Comparison of ENCODE assay signal across 8 mouse cellular contexts in the genomic region with DNA sequence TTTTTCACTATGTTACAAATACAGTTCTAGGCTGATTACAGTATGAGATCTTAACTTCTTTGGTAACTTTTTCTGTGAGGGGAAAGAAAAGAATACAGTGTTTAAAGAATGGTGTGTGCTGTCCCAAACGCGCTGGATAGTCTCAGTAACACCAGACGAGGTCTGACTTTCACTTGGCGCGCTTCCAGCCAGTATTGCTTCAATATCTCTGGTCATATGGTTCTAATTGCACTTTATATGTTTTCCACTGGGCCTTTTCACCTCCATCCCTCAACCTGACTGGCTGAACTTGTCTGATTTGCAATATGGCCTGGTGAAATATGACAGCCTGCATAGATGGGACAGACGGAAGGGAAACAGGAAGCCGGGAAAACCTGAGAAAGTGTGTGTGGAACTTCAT. TPM values are rescaled to one million over a fixed set of nuclear protein-coding genes. Genes with fewer than 3 reads are reported as not detected.
A peak's percentile ranks its signal among the peaks of the same experiment; 100 is the strongest.
DNase-seq lines count a peak whose midpoint lies in the region; ATAC-seq and TF ChIP-seq lines count a peak whose summit lies in the region.

No protein-coding gene starts in this region.

- H3K9ac ChIP-seq in hindbrain, embryonic 11.5 days (ENCODE audit: low read depth, low read length), result no peak overlapping the region

- no peak for ATAC-seq in hindbrain, embryonic 11.5 days (ENCODE audit: low FRiP score)
- no peak for ATAC-seq in CD4-positive, CD25-positive, alpha-beta regulatory T cell, adult 4 months

- H3K4me2 ChIP-seq in hindbrain, embryonic 11.5 days (replicated peaks; ENCODE audit: low read depth, low read length), result peak overlapping the region; percentile 12; the same call in 1 of the 2 replicates

- peak overlapping the region; percentile 46 for H3K27ac ChIP-seq in gastrocnemius, adult 2 months
- H3K27ac ChIP-seq in hindbrain, embryonic 11.5 days (ENCODE audit: low read depth, low read length), result no peak overlapping the region

- H3K27me3 ChIP-seq in hindbrain, embryonic 11.5 days (ENCODE audit: control insufficient read depth, insufficient read depth, low read length), result no peaks in the 10 kb centered on the region; the same call in 1 of the 2 replicates

- 68% methylated on average over 7 of the region's 7 CpGs for WGBS in hindbrain, embryonic 11.5 days

- H3K9me3 ChIP-seq in hindbrain, embryonic 11.5 days (ENCODE audit: control insufficient read depth, low read length), result no peaks in the 10 kb centered on the region

- DNase-seq in gastrocnemius, adult 2 months, result peak; percentile 39
- DNase-seq in gastrocnemius, adult 8-10 months (ENCODE audit: low spot score in 2 of 2), result no peak
- peak; percentile 57 for DNase-seq in embryo, embryonic 11.5 days (ENCODE audit: low read depth, low spot score)
- DNase-seq in hindbrain, embryonic 11.5 days (ENCODE audit: low spot score), result peak; percentile 45
- DNase-seq in lung, postnatal 10 days, result peak; percentile 68
- DNase-seq in left cerebral cortex, postnatal 25 days (ENCODE audit: low spot score in 2 of 2), result no peak
- DNase-seq in left cerebral cortex, adult 18-20 months (ENCODE audit: low spot score in 2 of 2), result no peak

- H3K4me1 ChIP-seq in hindbrain, embryonic 11.5 days (replicated peaks; ENCODE audit: control insufficient read depth, insufficient read depth, low read length), result 0 out of 2 replicates have a peak, but pooled peaks cover 2% of the 10 kb centered on the region

- H3K36me3 ChIP-seq in hindbrain, embryonic 11.5 days (ENCODE audit: control insufficient read depth, insufficient read depth, low read length), result no peaks in the 10 kb centered on the region

- intact Hi-C loops in gastrocnemius, adult 2 months (cut with DNase I), result no loop called here
- intact Hi-C loops in left cerebral cortex, postnatal 25 days (cut with DNase I), result loop anchor here (5.0 kb wide), 4 partner anchors 118 to 333 kb away; no protein-coding TSS in a partner anchor

- TF ChIP-seq CTCF in gastrocnemius, adult 2 months (IDR thresholded peaks at IDR 0.05), result no peak

- H3K4me3 ChIP-seq in gastrocnemius, adult 2 months, result peak overlapping the region; percentile 85
- no peak overlapping the region; the same call in 1 of the 2 replicates for H3K4me3 ChIP-seq in hindbrain, embryonic 11.5 days (ENCODE audit: low read depth, low read length)

RNA-seq across cellular contexts. Expression of gene Lhfp, which starts 2.9 kb away (rescaled TPM):
- 10 to 100 TPM in 1 of 2 experiments, 1 to 10 TPM in 1; 10.0 to 16.6 TPM for total RNA-seq in gastrocnemius, adult 2 months (2021)
- 10 to 100 TPM in 1 of 4 experiments, 1 to 10 TPM in 3; 5.4 to 10.3 (median 7.5) TPM for total RNA-seq in gastrocnemius, adult 8-10 months (2022)
- 45.2 and 60.5 TPM in 2 replicates for polyA plus RNA-seq in hindbrain, embryonic 11.5 days (2014; fragmentation: Nextera tagmentation; extraction: Ambion mirVana)
- 10 to 100 TPM; 30.6 to 34.5 TPM for total RNA-seq in left cerebral cortex, postnatal 25 days (2021)
- under 1 TPM; 0.19 to 0.36 TPM for polyA plus RNA-seq in CD4-positive, CD25-positive, alpha-beta regulatory T cell, adult 4 months (2017; shearing (Covaris generic))
- 10 to 100 TPM; 27.2 to 31.6 TPM for total RNA-seq in left cerebral cortex, adult 18-20 months (2021)

RNA-seq across cellular contexts. Expression of gene Cog6, which starts 27.2 kb away (rescaled TPM):
- total RNA-seq in gastrocnemius, adult 2 months (2021), result 10 to 100 TPM; 42.1 to 45.1 TPM
- 10 to 100 TPM; 37.9 to 50.6 (median 45.6) TPM for total RNA-seq in gastrocnemius, adult 8-10 months (2022)
- 52.1 and 56.5 TPM in 2 replicates for polyA plus RNA-seq in hindbrain, embryonic 11.5 days (2014; fragmentation: Nextera tagmentation; extraction: Ambion mirVana)
- 10 to 100 TPM; 39.6 to 40.3 TPM for total RNA-seq in left cerebral cortex, postnatal 25 days (2021)
- polyA plus RNA-seq in CD4-positive, CD25-positive, alpha-beta regulatory T cell, adult 4 months (2017; shearing (Covaris generic)), result 10 to 100 TPM; 21.3 to 27.9 TPM
- total RNA-seq in left cerebral cortex, adult 18-20 months (2021), result 10 to 100 TPM; 39.9 to 45.0 TPM

Comparison
In these comparisons a context has a peak if more than half of its experiments do, and no peak if none do; other contexts are left out.
1. DNase-seq: peak in gastrocnemius, adult 2 months (single experiment), embryo, embryonic 11.5 days (single experiment), hindbrain, embryonic 11.5 days (single experiment) and lung, postnatal 10 days (single experiment); none in gastrocnemius, adult 8-10 months (0 of 2), left cerebral cortex, postnatal 25 days (0 of 2) and left cerebral cortex, adult 18-20 months (0 of 2).